Comparison of ENCODE assay signal across 3 mouse cellular contexts in genomic region chr19:61085217-61085616, GRCm38 (mm10).
"Had no signal": no experiment of that assay in that cellular context is flagged by ENCODE, and none has a peak within 500 bp of the region (broad histone marks: within the 10 kb centered on the region; RNA-seq: fewer than 3 reads in every experiment).

No protein-coding gene starts in this region.

- H3K36me3 ChIP-seq: stomach, embryonic 15.5 days had no signal

- H3K9ac ChIP-seq: neural tube, embryonic 15.5 days; stomach, embryonic 15.5 days had no signal

- H3K4me3 ChIP-seq: neural tube, embryonic 15.5 days; stomach, embryonic 15.5 days had no signal

- H3K27ac ChIP-seq: neural tube, embryonic 15.5 days; stomach, embryonic 15.5 days; stomach, postnatal 0 days had no signal

- H3K27me3 ChIP-seq: neural tube, embryonic 15.5 days; stomach, embryonic 15.5 days had no signal

- H3K4me1 ChIP-seq: neural tube, embryonic 15.5 days; stomach, embryonic 15.5 days had no signal

- H3K9me3 ChIP-seq: neural tube, embryonic 15.5 days; stomach, embryonic 15.5 days had no signal
